Mouse (Mus musculus) layer of hippocampus, adult 11-12 months (tissue): ENCODE data around the gene Slc25a16.
A peak's percentile ranks its signal among the peaks of the same experiment; 100 is the strongest.
"Not testable (repeated sequence)": the region's sequence is repeated elsewhere in the genome, so short reads cannot be mapped to it uniquely, and the experiment has no call there.

Source experiments
- DNase-seq: peaks from one replicate; pipeline ENCODE4 v3.0.0; 2022; ENCODE audit warnings: low spot score

The Slc25a16 gene

DNA sequence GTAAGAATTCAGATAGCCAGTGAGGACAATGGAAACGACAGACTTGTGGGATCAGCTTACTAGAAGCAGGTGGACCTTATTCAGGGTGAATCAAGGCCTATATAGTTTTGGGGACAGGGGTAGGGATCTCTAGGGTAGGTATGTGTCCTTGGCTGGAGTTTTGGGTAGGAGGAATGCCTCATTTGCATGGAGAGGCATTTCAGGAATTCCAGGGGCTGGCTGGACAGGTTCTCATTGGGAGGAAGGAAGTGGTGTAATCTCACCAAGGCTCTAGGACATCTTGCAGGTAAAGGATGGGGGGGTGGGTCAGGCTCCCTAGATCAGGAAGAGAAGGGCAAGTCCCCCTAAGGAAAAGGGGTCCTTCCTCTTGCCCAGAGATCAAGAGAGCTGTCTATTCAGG, 17.6 kb upstream of the Slc25a16 start:
- DNase-seq, result no peak

DNA sequence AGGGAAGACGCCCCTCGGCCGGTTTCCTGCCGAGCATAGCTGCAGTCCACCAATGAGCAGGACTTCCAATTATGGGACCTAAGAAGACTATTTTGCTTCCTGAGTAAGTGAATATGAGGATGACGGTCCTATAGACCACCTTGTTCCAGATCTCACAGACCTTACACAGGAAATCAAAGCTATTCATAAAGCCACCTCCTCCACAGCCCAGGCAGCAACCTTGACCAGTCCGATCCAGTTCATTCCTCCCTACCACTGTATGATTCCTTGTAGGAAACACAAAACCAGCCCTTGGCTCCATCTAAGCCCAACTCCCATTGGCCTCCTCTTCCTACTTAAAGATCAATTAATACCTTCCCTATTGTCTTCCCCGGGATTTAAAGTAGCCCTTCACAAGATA, 14.1 kb upstream of the Slc25a16 start:
- no peak for DNase-seq

DNA sequence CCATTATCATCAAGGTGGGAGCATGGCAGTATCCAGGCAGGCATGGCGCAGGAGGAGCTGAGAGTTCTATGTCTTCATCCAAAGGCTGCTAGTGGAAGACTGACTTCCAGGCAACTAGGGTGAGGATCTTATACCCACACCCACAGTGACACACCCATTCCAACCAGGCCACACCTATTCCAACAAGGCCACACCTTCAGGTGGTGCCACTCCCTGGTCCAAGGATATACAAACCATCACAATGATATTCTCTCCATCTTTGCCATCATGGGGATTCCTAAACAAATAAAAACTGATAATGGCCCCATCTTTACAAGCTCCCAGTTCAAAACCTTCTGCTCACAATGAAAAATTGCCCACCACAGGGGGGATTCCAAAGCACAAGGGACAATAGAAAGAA, 11.5 kb upstream of the Slc25a16 start, which contains the start of gene Tet1:
Gene Tet1, minus strand, starts transcription at position 101 of the 400 bp plus-strand sequence.
- DNase-seq, result not testable (repeated sequence)

DNA sequence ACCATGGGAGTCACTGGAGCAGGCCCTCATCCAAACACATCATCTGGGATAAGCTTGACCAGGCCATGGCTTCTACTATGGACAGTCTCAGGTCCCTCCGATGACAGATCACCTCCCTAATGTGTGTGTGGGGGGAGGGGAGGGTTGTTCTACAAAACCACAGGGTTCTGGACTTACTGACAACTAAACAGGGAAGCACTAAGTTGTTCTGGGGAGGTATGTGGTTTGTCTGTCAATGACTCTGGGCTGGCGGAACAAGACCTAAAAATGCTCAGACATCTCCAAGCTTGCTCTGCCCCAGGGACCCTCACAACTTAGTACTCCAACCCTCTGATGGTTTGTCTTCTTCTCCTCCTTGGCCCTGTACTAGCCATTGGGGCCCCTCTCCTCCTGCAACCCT, 9.3 kb upstream of the Slc25a16 start:
- DNase-seq, result no peak

DNA sequence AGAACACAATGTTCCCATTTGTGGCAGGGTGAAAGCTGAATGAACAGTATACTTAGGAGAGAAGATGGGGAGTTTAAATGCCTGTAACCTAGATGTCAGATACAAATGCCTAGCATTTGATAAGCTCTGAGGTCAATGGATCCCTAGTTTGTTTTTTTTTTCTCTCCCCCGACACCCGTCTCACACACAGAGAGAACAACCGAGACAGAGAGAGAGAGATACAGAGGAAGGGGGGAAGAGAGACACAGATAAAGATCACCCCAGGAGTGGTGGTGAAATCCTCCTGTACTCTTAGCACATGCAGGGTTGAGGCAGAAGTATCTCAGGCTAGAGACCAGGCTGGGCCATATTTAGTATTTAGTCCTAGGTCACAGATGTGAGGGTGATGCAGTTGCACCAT, 1.4 kb upstream of the Slc25a16 start:
- DNase-seq, result no peak

DNA sequence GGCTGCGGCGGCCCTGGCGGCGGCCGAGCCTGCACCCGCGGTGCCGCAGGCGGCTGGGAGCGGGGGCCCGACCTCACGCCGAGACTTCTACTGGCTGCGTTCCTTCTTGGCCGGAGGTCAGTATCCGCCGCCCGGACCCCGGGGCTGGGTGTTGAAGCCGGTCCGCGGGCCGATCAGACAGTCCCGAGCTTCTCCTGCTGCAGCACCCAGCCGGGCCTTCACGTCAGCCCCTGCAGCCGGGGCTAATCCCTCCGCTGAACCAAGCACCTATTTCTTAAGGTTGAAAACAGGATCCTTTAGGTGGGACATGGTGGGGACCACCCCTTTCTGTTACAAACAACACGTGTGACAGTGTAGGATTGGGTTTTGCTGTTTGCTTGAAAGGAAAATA, 328 bp downstream of the Slc25a16 start:
- DNase-seq, result no peak

DNA sequence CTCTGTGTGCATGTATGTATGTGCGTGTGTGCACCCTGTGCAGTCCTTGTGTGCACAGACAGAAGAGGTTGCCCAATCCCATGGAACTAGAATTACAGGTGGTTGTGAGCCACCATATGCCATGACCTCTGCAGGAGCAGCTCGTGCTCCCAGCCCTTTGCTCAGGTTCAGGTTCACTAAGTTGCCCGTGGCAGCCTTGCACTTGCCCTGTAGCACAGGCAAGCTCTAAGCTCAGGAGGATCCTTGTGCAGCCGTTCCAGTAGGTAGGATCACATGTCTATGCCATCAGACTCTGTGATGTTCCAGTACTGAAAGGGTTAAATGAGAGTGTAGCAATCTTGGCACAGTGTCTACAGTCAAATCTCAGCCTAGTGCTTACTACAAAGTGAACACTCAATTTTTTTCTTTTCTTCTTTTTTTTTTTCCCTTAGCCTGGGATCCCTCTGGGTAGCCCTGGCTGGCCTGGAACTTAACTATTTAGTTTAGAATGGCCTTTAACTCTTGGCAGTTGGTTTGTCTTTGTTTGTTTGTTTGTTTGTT, 3.7 kb downstream of the Slc25a16 start:
- DNase-seq, result no peak

DNA sequence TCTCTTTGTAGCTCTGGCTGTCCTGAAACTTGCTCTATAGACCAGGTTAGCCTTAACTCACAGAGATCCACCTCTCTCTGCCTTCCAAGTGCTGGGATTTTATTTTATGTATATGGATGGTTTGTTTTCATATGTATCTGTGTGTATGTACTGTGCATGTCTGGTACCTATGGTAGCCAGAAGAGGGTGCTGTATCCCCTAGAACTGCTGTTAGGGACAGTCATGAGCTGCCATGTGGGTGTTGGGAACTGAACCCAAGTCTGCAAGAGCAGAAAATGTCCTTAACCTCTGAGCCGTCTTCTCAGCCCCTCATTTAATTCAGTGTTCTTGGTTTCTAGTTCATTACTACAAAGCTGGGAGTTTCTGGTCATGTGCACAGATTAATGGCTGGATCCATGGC, 11.9 kb downstream of the Slc25a16 start:
- no peak for DNase-seq

DNA sequence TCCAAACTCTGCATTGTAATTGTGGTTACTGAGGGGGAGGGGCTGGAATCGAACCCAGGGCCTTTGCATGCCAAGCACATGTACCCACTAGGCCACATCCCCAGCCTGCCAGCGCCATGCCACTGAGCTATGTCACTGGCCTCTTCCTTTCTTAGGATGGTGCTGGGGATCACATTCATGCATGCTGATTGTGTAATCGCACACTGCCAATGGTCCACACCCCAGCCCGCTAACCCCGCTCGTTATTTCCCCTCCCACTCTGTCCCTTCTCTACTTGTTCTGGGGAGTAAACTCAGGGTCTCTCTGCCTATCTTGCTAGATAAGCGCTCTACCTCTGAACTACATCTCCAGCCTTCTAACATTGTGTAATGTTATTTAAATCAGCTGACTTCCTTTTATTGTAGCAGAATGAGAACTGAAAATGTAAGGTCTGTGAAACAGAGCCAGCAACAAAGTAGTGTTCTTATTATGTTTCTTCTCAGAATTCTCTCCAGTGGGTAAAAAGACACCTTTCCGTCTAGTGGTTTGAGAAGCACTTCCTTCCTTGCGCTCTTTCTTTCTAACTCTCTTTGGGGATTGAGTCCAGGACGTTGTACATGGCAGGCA, 24.6 kb downstream of the Slc25a16 start:
- no peak for DNase-seq

DNA sequence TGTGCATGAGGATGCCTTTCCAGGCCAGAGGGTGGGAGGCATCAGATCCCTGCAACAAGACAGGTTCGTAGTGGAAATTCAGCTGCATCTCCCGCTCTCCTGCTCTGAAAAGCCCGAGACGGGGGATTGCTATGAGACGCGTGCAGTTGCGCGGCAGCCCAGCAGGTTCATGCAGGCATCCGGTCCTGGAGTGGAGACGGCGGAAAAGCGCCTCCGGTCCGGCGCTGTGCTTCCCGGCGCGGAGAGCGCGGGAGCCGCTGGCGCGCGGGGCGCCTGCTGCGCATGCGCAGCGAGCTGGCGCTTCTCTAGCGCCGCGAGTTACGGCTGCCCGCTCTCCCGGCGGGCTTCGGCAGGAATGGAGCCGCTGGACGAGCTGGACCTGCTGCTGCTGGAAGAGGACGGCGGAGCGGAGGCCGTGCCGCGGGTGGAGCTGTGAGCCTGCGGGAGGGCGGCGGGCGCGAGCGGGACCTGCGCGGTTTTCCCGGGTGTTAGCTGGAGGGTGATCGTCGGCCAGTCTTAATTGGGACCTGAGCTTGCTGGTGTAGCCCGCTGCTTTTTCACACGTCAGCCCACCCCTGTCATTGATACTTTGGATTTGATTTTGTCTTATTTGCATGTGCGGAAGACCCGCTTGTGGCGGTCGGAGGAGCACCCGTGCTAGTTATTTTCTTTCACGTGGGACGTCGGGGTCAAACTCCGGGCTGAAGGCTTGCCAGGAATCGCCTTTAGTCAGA, 26.5 kb downstream of the Slc25a16 start, which contains the start of gene Dna2:
Gene Dna2, plus strand, starts transcription at position 289 of the 734 bp plus-strand sequence.
- DNase-seq, result peak; percentile 62

DNA sequence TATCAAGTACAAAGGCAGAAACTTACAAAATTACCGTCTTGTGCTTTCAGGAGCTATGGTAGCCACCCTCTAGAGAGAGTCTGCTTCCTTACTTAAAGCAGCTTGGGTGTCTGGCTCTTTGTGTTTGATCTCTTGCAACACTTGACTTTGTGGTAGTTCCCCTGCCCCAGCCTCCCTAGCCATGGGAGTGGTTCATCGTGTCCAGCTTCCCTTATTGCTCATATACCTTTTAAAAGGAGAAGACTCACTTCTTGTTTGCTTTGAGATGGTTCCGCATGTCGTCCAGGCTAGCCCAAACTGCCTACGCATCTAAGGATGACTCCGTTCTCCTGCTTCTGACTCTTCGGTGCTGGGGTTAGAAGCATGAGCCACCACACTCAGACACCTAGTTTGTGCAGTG, 28.1 kb downstream of the Slc25a16 start:
- DNase-seq, result no peak

DNA sequence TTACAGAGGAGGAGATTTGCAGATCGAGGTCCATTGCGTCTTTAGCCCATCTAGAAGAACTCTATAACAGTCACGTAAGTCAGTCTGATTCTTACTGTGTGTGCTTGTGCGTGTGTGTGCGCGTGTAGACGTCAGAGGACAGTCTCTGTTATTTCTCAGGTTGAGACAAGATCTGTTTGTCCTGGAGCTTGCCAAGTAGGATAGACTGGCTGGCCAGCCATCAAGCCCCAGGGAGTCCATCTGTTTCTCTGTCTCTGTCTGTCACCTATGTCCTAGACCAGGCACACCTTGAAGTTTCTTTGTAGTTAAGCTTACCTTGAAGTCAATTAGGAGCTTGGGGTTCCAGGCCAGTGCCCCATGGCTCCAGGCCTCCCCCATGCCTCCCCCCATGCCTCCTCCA, 43.5 kb downstream of the Slc25a16 start:
- no peak for DNase-seq

DNA sequence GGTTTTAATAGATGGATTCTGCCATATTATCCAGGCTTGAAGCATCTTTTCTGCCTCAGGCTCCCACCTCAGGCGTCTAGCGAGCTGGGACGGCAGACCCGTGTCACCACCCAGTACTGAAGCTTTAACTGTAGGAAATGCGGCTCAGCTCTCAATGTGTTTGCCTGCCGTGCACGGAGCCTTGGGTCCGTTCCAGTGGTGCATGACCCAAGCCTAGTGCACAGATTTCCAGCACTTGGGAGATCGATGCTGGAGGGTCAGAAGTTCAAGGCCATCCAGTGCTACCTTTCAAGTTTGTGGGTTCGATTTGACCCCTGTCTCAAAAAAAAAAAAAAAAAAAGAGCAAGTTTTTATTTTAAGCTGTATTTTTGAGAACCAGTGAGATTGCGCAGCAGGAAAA, 45.4 kb downstream of the Slc25a16 start:
- no peak for DNase-seq

DNA sequence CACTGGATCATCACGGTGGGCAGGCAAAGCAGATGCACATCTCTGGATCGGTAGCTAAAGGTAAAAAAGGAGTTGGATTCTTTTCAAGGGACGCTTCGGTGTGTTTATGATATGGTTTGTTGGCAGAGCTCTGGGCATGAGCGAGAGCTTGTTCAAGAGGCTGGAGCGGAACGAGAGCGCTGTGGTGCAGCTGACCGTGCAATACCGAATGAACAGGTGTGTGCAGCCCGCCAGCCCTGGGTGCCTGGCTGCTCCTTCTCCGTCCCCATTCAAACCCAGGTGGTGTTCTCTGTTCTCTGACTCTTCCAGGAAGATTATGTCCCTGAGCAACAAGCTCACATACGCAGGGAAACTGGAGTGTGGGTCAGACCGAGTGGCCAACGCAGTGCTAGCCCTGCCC, 45.9 kb downstream of the Slc25a16 start:
- DNase-seq, result no peak

DNA sequence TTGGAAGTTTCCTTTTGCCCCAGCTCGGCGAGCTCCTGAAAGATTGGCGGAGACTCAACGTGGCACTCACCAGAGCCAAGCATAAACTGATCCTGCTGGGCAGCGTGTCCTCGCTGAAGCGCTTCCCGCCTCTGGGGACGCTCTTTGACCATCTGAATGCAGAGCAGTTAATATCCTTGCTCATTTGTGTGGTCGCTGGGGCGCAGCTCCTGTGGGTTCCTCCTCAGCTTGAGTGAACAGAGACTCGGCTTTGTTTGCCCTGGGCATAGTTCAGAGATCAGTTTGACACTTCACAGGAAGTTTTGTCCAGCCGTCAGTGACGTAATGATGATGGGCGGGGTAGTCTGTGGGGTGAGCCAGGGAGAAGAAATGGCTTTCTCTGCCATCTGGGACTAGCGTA, 51.4 kb downstream of the Slc25a16 start:
- DNase-seq, result peak; percentile 21

DNA sequence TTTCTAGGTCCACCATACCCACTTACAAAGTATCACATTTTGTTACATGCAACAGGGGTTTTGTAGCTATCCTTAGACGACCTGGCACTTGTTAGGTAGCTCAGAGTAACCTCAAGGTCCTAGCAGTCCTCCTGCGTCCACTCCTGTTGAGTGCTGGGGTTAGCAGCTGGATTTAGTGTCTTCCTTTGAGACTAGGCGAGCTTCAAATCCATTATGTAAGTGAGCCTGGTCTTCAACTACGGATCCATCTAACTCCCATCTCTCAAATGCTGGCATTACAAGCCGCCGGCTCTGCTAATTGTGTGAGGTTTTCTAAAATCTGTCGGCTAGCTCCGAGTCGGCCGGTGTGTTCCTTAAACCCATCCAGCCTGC, 59.2 kb downstream of the Slc25a16 start:
- no peak for DNase-seq

DNA sequence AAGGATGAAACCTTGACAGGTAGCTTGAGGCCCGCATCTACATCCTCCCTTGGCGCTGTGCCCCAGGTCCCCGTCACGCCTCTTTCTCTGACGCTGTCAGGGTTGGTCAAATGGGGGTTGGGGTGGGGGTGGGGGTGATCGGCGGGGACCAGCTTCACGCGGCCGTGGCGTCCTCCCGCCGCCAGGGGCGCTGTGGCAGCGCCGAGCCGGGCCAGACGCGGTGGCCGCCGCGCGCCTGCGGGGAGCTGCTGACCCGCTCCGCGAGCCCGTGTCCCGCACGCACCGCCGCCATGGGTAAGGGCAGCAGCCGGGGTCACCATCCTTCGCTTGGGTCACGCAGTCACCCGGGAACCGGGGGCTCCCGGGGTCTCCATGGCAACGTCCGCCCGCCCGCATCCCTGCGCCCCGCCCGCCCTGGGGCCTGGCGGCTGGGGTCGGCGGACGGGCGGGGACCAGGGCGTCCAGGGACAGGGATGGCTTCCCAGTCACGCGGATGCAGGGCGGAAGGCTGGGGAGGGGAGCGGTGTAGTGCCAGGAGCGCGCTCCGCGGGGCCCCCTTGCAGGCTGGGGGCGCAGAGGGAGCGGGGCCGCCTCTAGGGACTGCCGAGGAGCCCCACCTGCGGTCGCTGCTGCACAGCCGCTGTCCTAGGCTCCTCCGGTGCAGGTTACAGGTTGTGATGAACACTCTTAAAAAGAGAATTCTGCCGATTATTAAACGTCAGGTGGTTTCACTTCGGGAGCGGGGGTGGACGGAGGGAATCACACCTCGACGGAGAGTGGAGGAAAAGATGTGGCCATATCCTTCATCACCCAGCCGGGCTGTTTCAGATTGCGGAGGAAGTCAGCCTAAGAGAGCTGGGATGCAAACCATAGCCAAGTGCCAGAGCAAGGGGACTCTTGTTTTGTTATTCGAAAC, 59.9 kb downstream of the Slc25a16 start, which contains the start of gene Rufy2:
Gene Rufy2, plus strand, starts transcription at position 185 of the 916 bp plus-strand sequence.
- peak; percentile 90 for DNase-seq

DNA sequence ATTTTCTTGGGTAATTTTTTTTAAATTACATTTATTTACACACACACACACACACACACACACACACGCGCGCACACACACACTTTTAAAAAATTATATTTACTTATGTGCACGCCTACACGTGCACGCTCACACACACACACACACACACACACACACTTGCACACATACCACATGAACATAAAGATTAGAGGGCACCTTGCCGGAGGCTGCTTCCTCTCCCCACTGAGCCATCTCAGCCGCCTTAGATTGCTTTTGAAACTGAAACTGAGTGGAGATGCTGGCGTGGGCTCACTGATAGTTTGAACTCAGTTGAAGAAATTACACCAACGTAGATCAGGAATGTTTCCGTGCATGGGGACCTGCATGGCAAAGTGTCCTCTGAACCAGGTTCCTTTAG, 63.6 kb downstream of the Slc25a16 start:
- DNase-seq, result no peak

DNA sequence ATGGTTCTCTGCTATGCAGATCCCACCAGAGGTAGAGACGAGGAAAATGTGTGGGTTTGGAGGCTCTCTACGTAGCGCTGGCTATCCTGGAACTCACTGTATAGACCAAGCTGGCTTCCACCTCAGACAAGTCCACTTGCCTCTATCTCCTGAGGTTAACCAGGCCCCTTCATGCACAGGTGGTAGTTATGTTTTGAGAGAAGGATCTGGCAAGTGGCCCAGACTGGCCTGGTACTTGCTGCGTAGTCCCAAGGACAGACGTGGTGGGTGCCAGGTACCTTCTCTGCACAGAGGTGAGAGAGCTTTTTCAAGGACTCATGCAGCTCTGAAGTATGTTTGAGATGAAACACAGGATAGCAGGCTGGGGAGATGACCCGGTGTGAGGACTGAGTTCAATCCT, 64.1 kb downstream of the Slc25a16 start:
- DNase-seq, result no peak

DNA sequence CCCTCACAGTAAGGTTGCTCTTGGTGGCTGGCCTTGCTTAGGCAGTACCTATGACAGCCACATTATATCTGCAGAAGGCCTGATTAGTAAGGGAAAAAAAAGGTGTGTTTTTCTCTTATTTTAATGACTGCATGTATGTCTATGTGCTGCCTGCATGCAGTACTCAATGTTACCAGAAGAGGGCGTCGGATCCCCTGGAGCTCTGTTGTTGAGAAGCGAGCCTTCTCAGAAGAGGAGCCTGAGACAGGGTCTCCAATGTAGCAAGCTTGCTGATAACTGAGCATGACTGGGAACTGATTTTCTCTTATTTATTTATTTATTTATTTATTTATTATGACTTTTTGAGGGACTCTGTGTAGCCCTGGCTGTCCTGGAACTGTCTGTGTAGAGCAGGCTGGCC, 66.9 kb downstream of the Slc25a16 start:
- no peak for DNase-seq

DNA sequence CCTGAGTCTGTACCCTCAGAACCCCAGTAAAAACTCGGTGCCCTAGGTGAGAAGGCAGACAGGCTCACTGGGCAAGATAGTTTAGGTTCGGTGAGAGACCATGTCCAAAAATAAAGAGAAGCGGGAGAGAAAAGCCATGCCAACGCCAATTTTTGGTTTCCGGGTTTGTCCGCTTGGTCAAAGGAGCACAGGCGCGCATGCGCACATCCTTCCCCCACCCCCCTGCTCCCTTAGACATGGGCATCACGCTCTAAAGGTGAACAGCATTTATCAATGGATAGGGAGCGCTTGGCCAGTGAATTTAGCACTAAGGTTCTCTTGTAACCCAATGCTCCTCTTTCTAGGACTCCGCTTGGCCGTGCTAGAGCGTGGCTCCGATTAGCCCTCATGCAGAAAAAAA, 70.2 kb downstream of the Slc25a16 start:
- no peak for DNase-seq

DNA sequence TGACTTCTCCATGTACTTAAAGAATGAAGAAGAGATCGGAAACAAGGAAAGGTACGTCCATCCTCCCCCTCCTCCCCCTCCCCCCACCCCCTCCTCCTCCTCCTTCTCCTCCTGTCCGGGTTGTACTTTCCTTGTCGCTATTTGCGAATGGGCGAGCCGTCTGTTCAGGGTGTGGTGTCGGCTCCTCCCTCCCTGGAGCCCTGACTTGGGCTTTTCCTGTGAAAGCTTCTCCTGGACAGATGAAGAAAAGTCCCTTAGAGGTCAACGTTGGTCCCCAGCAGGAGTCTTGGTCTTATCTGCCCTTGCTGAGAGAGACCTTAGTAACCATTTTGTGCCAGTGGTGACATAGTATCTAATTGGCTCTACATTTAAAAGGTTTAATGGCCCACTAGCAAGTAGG, 73.6 kb downstream of the Slc25a16 start:
- DNase-seq, result no peak
